Mouse (Mus musculus) liver, postnatal 0 days (tissue): Measurements from ENCODE around the gene Polr2f.

ENCODE experiments used
- CTCF ChIP-seq: sonication (generic); IDR thresholded peaks from 2 replicates; pipeline ENCODE4 v1.5.1; 2016; ENCODE audit warnings: antibody characterized with exemption, low read depth
- EP300 ChIP-seq: IDR thresholded peaks from 2 replicates; pipeline ENCODE4 v1.6.1; 2016; ENCODE audit warnings: antibody characterized with exemption, low read depth, mild to moderate bottlenecking

GRCm38 (mm10) chr15:79199390-79199976 is 58.7 kb downstream of the Polr2f start:
- TF ChIP-seq CTCF (no peak), EP300 (no peak)
